Mouse (Mus musculus) CD4-positive helper T cell, adult 2 months (primary cell): ENCODE measurements around the gene Trim58.

ENCODE experiments used
- DNase-seq: peaks from one replicate; pipeline ENCODE4 v3.0.0-alpha.2; 2012; ENCODE audit warnings: low read depth, missing footprints, low spot score

The Trim58 gene

DNA sequence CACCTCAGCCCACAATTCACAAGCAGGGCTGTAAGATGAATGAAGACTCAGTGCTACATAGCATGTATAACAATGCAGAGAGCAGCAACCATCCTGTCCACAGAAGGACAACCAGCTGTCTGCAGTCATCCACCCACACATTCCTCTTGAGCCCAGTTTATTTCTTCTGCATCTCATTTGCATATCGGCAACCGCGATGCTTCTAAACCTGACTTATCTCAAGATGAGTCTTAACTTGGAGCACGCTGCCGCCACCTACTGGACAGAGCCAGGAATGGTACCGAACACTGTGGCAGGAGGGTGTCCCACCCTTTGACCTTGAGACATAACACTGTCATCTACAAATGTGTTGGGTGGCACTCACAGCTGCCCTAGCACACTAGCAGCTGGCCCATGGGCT is 3.1 kb downstream of the Trim58 start:
- peak; percentile 54 for DNase-seq

- no peak for DNase-seq
Measured at GRCm38 (mm10) chr11:58655151-58655550, 14.9 kb downstream of the Trim58 start.

DNA sequence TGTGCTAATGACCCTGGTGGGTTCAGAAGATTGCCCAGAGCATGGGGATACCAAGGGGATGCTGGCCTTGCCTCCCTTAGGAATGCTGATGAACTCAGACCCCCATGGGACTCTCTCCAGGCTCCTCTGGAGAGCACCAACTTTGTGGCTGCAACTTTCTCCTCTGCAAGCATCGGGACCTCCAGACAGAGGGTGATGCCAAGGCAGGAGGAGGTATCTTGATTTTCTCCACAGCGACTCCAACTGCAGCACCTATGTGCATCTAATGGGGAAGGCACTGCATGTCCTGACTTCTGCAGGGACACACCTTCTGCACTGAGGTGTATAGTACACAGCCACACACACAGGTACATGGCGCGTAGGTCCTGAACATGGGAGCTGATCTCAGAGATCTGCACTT is 18.3 kb downstream of the Trim58 start, which contains the start of gene Olfr322:
Gene Olfr322, plus strand, starts transcription at position 187 of the 400 bp plus-strand sequence.
- no peak for DNase-seq

DNA sequence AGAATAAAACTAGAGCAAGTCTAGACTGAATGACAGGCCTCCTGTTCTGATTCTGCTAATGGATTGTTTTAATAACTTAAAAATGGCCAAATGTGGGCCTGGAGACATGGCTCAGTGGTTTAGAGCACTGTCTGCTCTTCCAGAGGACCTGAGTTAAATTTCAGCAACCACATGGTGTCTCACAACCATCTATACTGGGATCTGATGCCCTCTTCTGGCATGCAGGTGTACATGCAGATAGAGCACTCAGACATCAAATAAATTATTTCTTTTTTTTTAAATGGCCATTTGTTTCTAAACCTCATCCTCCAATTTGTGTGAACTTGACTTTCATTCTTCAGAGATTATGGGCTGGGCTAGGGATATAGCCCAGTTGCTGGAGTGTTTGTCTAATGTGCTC is 29.0 kb downstream of the Trim58 start:
- DNase-seq, result no peak

- no peak for DNase-seq
Measured at GRCm38 (mm10) chr11:58671825-58672224, 31.6 kb downstream of the Trim58 start.

DNA sequence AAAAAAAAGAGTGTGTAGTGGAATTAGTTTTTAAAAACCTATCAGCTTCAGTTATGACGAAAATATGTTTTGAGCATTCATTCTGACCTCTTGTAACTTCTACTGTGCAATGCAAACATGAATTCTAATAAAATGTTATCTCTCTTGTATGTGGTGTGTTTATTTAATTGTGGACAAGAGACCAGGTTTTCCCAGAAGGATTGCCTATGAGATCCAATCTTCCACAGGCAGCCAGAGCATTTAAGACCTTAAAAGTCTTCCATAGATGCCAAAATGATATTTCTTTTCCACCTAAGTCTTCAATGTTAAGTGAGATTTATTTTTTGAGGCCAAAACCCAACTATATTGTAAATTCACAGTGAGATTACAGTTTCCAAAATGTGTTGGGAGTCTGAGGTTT is 40.5 kb downstream of the Trim58 start, which contains the start of gene Olfr320:
Gene Olfr320, plus strand, starts transcription at position 301 of the 400 bp plus-strand sequence.
- no peak for DNase-seq

GRCm38 (mm10) chr11:58698862-58699261 is 58.6 kb downstream of the Trim58 start, which contains the start of gene Olfr319:
Olfr319 (plus strand) TSS chr11:58699162.
- DNase-seq, result no peak
